Mouse (Mus musculus) MEL (cell line): Measurements from ENCODE around the gene Gm42791. TPM values are rescaled to one million over a fixed set of nuclear protein-coding genes. Genes with fewer than 3 reads are reported as not detected.

ENCODE experiments used
- DNase-seq: peaks from one replicate; pipeline ENCODE4 v3.0.0; 2011; ENCODE audit warnings: low read depth, low spot score
- H3K27ac ChIP-seq: 2 replicates; pipeline ENCODE4 v1.5.1; 2012; ENCODE audit warnings: low read depth, mild to moderate bottlenecking, control low read depth, low read length, moderate library complexity; ENCODE audit not compliant: control insufficient read depth
- H3K27me3 ChIP-seq, 2 experiments: fragments of 150-350 bp in 1 of 2; sonication (generic) in 1 of 2; 2 replicates each; pipeline ENCODE4 v1.6.1; 2012; ENCODE audit warnings: low read length in 2 of 2, mild to moderate bottlenecking in 2 of 2, improper control_type of control experiment in 1 of 2, moderate library complexity in 1 of 2; ENCODE audit not compliant: insufficient read depth in 2 of 2, control insufficient read depth in 1 of 2
- H3K36me3 ChIP-seq, 2 experiments: 2 replicates each; pipeline ENCODE4 v1.6.1; 2012 to 2014; ENCODE audit warnings: low read length in 2 of 2, improper control_type of control experiment in 1 of 2, inconsistent platforms in 1 of 2, mild to moderate bottlenecking in 1 of 2; ENCODE audit not compliant: insufficient read depth in 2 of 2, control insufficient read depth in 1 of 2
- H3K4me1 ChIP-seq, 2 experiments: fragments of 150-350 bp in 1 of 2; sonication (generic) in 1 of 2; 2 replicates each; pipeline ENCODE4 v1.6.1; 2012; ENCODE audit warnings: low read length in 2 of 2, improper control_type of control experiment in 1 of 2, mild to moderate bottlenecking in 1 of 2; ENCODE audit not compliant: insufficient read depth in 2 of 2, control insufficient read depth in 1 of 2
- H3K4me3 ChIP-seq, 2 experiments: fragments of 150-350 bp in 1 of 2; sonication (generic) in 1 of 2; 2 replicates each; pipeline ENCODE4 v1.5.1; 2012; ENCODE audit warnings: low read depth in 2 of 2, low read length in 2 of 2, mild to moderate bottlenecking in 2 of 2, moderate library complexity in 2 of 2, control low read depth in 1 of 2, improper control_type of control experiment in 1 of 2; ENCODE audit not compliant: control insufficient read depth in 1 of 2, insufficient read depth in 1 of 2
- H3K79me2 ChIP-seq: 2 replicates; pipeline ENCODE4 v1.6.1; 2012; ENCODE audit warnings: mild to moderate bottlenecking, low read length, moderate library complexity; ENCODE audit not compliant: control insufficient read depth, poor library complexity, insufficient read depth
- H3K9ac ChIP-seq: 2 replicates; pipeline ENCODE4 v1.6.1; 2012; ENCODE audit warnings: low read depth, mild to moderate bottlenecking, control low read depth, low read length, moderate library complexity; ENCODE audit not compliant: control insufficient read depth, poor library complexity, severe bottlenecking
- H3K9me3 ChIP-seq: fragments of 150-350 bp; sonication (generic); replicated peaks from 2 replicates; pipeline ENCODE4 v1.6.1; 2012; ENCODE audit warnings: mild to moderate bottlenecking, low read length, improper control_type of control experiment, moderate library complexity; ENCODE audit not compliant: insufficient read depth
- CHD1 ChIP-seq: IDR thresholded peaks from 2 replicates; pipeline ENCODE4 v1.6.1; 2012; ENCODE audit warnings: low read depth, mild to moderate bottlenecking, inconsistent platforms, low read length, improper control_type of control experiment
- CTCF ChIP-seq, 3 experiments: IDR thresholded peaks in 2 of 3; conservative IDR thresholded peaks in 1 of 3; 2 replicates each; pipeline ENCODE4 v1.5.1; 2011 to 2012; ENCODE audit warnings: low read length in 3 of 3, low read depth in 2 of 3, mild to moderate bottlenecking in 2 of 3, improper control_type of control experiment in 1 of 3, inconsistent platforms in 1 of 3, mixed read lengths in 1 of 3, moderate library complexity in 1 of 3; ENCODE audit not compliant: control insufficient read depth in 1 of 3, insufficient read depth in 1 of 3, poor library complexity in 1 of 3, severe bottlenecking in 1 of 3
- ETS1 ChIP-seq: IDR thresholded peaks from 2 replicates; pipeline ENCODE4 v1.6.1; 2012; ENCODE audit warnings: low read depth, mild to moderate bottlenecking, inconsistent platforms, low read length, improper control_type of control experiment, moderate library complexity
- GATA1 ChIP-seq: IDR thresholded peaks from 2 replicates; pipeline ENCODE4 v1.6.1; 2011; ENCODE audit warnings: low read depth, low read length, improper control_type of control experiment
- HCFC1 ChIP-seq: IDR thresholded peaks from 2 replicates; pipeline ENCODE4 v1.6.1; 2012; ENCODE audit warnings: low read depth, mild to moderate bottlenecking, inconsistent platforms, low read length, improper control_type of control experiment, moderate library complexity
- JUND ChIP-seq: IDR thresholded peaks from 2 replicates; pipeline ENCODE4 v1.6.1; 2011; ENCODE audit warnings: low read depth, mild to moderate bottlenecking, improper control_type of control experiment, low read length
- MAFK ChIP-seq: IDR thresholded peaks from 2 replicates; pipeline ENCODE4 v1.6.1; 2011; ENCODE audit warnings: low read depth, mild to moderate bottlenecking, low read length, improper control_type of control experiment, borderline replicate concordance
- MAZ ChIP-seq: IDR thresholded peaks from 2 replicates; pipeline ENCODE4 v1.6.1; 2012; ENCODE audit warnings: low read depth, mild to moderate bottlenecking, inconsistent platforms, low read length, improper control_type of control experiment
- MYB ChIP-seq: IDR thresholded peaks from 2 replicates; pipeline ENCODE4 v1.6.1; 2011; ENCODE audit warnings: mild to moderate bottlenecking, low read depth, low read length, improper control_type of control experiment
- NELFE ChIP-seq: IDR thresholded peaks from 2 replicates; pipeline ENCODE4 v1.6.1; 2011; ENCODE audit warnings: low read depth, low read length, improper control_type of control experiment
- POLR2AphosphoS5 ChIP-seq: IDR thresholded peaks from 2 replicates; pipeline ENCODE4 v1.6.1; 2012; ENCODE audit warnings: low read depth, borderline replicate concordance, mild to moderate bottlenecking, inconsistent platforms, low read length, moderate library complexity, mixed read lengths
- RAD21 ChIP-seq: IDR thresholded peaks from 2 replicates; pipeline ENCODE4 v1.6.1; 2011; ENCODE audit warnings: mild to moderate bottlenecking, low read depth, low read length, improper control_type of control experiment
- SIN3A ChIP-seq: IDR thresholded peaks from 2 replicates; pipeline ENCODE4 v1.6.1; 2012; ENCODE audit warnings: low read length, improper control_type of control experiment, inconsistent platforms
- SMC3 ChIP-seq: IDR thresholded peaks from 2 replicates; pipeline ENCODE4 v1.6.1; 2011; ENCODE audit warnings: low read depth, low read length, improper control_type of control experiment
- TCF12 ChIP-seq: IDR thresholded peaks from 2 replicates; pipeline ENCODE4 v1.6.1; 2014; ENCODE audit warnings: low read depth, mild to moderate bottlenecking, inconsistent platforms, low read length, improper control_type of control experiment, moderate library complexity
- USF2 ChIP-seq, 2 experiments: IDR thresholded peaks; 2 replicates each; pipeline ENCODE4 v1.6.1; 2011 to 2012; ENCODE audit warnings: improper control_type of control experiment in 2 of 2, low read length in 2 of 2, borderline replicate concordance in 1 of 2, inconsistent platforms in 1 of 2, low read depth in 1 of 2, mild to moderate bottlenecking in 1 of 2; ENCODE audit not compliant: insufficient read depth in 1 of 2
- ZC3H11A ChIP-seq: IDR thresholded peaks from 2 replicates; pipeline ENCODE4 v1.6.1; 2012; ENCODE audit warnings: low read depth, mild to moderate bottlenecking, inconsistent platforms, low read length, improper control_type of control experiment
- ZNF384 ChIP-seq: IDR thresholded peaks from 2 replicates; pipeline ENCODE4 v1.6.1; 2012; ENCODE audit warnings: low read depth, mild to moderate bottlenecking, inconsistent platforms, low read length, improper control_type of control experiment
- polyA plus RNA-seq, 2 experiments: library from polyadenylated mRNA; stranded (reverse) in 1 of 2; unstranded in 1 of 2; fragments of >175 nt in 1 of 2; fragments of >200 nt in 1 of 2; gene quantifications; 2 replicates each; pipeline versions ENCODE4 v1.2.1 to v1.2.4; 2012; ENCODE audit warnings: low replicate concordance in 2 of 2, low read depth in 1 of 2; ENCODE audit not compliant: insufficient read length in 2 of 2, insufficient read depth in 1 of 2, missing spikeins in 1 of 2
- total RNA-seq: library from RNA; depleted of rRNA; stranded (reverse); fragments of 300-350 nt; gene quantifications from 2 replicates; pipeline ENCODE4 v1.2.3, GENCODE M21; 2012

The Gm42791 gene
- total and polyA plus RNA-seq, 3 experiments: 1.2 to 2.1 TPM; not detected in 1

DNA sequence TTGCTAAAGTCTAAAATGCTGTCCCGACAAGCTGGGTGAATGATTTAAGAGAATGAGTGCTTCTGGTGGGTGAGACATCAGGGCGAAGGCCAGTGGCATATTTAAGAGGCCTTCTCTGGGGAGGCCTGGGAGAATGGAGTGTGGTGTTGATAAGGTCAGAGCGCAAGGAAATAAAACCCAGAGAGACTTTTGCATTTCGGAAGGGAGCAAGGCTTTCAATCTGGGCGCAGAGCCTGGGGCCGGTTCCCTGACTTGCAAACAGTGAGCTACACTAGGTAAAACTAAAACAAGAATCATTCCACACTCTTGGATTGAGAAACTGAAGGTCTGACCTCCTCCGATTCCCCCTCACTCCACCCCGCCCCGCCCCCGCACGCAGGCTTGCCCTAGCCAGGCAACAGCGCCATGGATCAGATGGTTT lies 4.0 kb downstream of the Gm42791 start:
- no peak overlapping the region for H3K27ac ChIP-seq
- H3K79me2 ChIP-seq: peaks cover 2% of the 10 kb centered on the region; the same call in 1 of the 2 replicates
- TF ChIP-seq CHD1 (no peak), GATA1 (no peak), HCFC1 (no peak), TCF12 (no peak), MAZ (no peak), USF2 (IDR thresholded peaks at IDR 0.05; ENCODE audit: borderline replicate concordance in 1 of 2, insufficient read depth in 1 of 2, low read depth in 1 of 2, low read length in 2 of 2) (no peak), JUND (no peak), MAFK (no peak)
- TF ChIP-seq, all 39 proteins: peak for 0

DNA sequence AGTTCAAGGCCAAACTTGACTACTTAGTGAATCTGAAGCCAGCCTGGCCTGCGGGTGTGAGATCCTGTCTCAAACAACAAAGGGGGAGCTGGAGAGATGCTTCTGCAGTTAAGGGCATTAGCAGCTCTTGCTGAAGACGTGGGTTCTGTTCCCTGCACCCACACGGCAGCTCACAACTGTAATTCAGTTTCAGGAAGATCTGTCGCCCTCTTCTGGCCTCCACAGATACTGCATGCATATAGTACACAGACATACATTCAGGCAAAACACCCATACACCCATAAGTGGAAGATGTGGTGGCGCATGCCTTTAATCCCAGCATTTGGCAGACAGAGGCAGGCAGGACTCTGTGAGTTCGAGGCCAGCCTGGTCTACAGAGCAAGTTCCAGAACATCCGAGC lies 5.5 kb downstream of the Gm42791 start:
- no peaks in the 10 kb centered on the region; the same call in 1 of the 2 replicates for H3K79me2 ChIP-seq
- H3K9ac ChIP-seq: no peak overlapping the region
- peak; percentile 81 for DNase-seq
- no peak overlapping the region for H3K4me3 ChIP-seq
- H3K4me1 ChIP-seq: peaks cover 0 to 4% of the 10 kb centered on the region in 2 experiments; a peak in 3 of 4 replicates
- TF ChIP-seq CTCF (IDR thresholded peaks at IDR 0.05 in 2 of 3, conservative IDR thresholded peaks at IDR 0.05 in 1 of 3; ENCODE audit: control insufficient read depth in 1 of 3, insufficient read depth in 1 of 3, low read depth in 2 of 3, low read length in 3 of 3, poor library complexity in 1 of 3, severe bottlenecking in 1 of 3): peak; percentile 51 to 75 (median 71)
- no peak for TF ChIP-seq ZNF384
- peak; percentile 52 for TF ChIP-seq ZC3H11A
- peak; percentile 52 for TF ChIP-seq RAD21
- TF ChIP-seq SIN3A: no peak
- TF ChIP-seq MAFK: no peak
- peak; percentile 64 for TF ChIP-seq SMC3
- TF ChIP-seq MYB: no peak
- no peak for TF ChIP-seq POLR2AphosphoS5
- TF ChIP-seq ETS1: no peak
- no peak for TF ChIP-seq HCFC1
- no peak for TF ChIP-seq NELFE
- no peak for TF ChIP-seq USF2 (IDR thresholded peaks at IDR 0.05; ENCODE audit: borderline replicate concordance in 1 of 2, insufficient read depth in 1 of 2, low read depth in 1 of 2, low read length in 2 of 2)
- H3K9me3 ChIP-seq: no peaks in the 10 kb centered on the region
- H3K27me3 ChIP-seq: no peaks in the 10 kb centered on the region
- H3K27ac ChIP-seq: no peak overlapping the region
- H3K36me3 ChIP-seq: peaks cover 0 to 7% of the 10 kb centered on the region in 2 experiments; a peak in 2 of 4 replicates

More for the DNA sequence above, 4.0 kb downstream of the Gm42791 start:
- Histone ChIP-seq H3K4me3 (no peak overlapping the region), H3K4me1 (peaks cover 3 to 6% of the 10 kb centered on the region in 2 experiments; a peak in 3 of 4 replicates), H3K36me3 (peaks cover 0 to 12% of the 10 kb centered on the region in 2 experiments; a peak in 2 of 4 replicates), H3K9ac (no peak overlapping the region), H3K9me3 (no peaks in the 10 kb centered on the region), H3K27me3 (no peaks in the 10 kb centered on the region)
- no peak for DNase-seq
